Mouse (Mus musculus): ENCODE data around the gene Plekha6.

Plekha6 gene

DNA sequence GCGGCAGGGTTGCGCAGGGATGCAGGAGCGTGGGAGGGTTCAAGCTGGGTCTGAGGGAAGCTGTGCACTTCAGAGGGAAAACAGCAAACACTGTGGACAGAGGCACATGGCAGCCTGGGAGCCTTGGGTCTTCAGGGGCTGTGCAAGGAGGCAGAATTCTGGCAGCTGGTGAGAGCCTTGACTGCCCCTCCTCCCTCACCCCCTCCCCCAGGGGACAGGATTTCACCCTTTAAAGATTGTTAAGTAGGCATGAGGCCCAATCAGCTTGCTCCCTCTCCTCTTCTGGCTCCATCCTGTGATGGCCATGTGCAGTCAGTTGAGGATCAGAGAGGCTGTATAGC lies 51.3 kb downstream of the Plekha6 start:
- no peak for DNase-seq

- peak; percentile 45 to 59 for DNase-seq
Observed at GRCm38 (mm10) chr1:133215753-133216152, 51.7 kb downstream of the Plekha6 start.

GRCm38 (mm10) chr1:133217031-133217430 lies 53.0 kb downstream of the Plekha6 start:
- no peak for DNase-seq

DNA sequence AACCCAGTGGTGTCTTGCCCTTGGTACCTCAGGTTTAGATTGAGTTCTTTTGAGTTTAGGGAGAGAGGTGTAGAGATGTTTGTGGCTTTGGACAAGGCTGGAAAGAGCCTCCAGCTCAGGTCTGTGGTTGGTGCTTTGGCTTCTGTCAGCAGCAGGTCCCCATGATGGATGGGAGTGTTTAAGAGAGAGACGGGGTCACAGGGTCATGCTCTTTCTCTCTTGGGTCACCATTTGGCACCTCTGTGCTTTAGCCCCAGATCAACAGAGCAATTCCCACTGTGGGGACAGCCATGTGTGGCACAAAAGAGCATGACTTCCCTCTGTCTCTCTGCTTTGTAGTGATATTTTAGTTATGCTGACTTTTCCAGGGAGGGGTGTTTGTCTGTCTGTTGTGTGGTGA lies 55.1 kb downstream of the Plekha6 start:
- no peak for DNase-seq

- DNase-seq, result no peak
Observed at GRCm38 (mm10) chr1:133221459-133221858, 57.4 kb downstream of the Plekha6 start.

- peak; percentile 48 to 60 for DNase-seq
Observed at GRCm38 (mm10) chr1:133222445-133222995, 58.5 kb downstream of the Plekha6 start.

DNA sequence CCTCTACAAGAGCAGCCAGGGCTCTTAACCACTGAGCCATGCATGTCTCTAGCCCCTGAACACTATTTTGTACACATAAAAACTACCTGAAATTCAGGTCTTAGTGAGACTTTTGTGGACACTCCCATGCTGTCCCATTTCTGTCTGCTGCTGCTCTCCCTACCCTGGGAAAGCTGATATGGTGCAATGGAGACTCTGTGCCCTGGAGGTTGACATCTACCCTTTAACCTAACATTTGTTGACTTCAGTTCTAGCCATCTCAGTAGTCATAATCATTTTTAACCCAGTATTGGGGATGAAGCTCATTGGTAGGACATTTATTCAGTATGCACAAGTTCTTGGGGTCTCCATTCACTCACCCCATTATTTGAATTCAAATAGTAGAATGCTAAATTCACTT lies 60.7 kb downstream of the Plekha6 start:
- DNase-seq, result no peak

- DNase-seq, result no peak
Observed at GRCm38 (mm10) chr1:133225137-133225536, 61.1 kb downstream of the Plekha6 start.

DNA sequence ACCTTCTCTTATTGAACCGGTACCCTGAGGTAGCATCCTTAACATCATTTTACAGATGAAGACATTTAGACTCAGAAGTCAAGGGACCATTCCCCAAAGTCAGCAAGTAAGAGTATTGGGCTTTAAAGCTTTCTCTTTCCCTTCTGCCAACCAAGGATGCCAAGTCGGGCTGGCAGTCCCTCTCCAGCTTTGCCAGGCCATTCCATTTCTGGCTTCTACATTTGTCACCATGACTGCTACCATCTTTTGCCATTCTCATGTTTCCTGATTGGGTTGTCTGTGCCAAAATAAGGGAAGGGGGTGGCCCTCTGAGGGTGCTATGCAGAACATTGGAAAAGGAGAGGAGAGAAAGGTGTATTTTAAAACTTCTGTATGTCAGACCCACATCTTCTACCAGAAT lies 61.6 kb downstream of the Plekha6 start:
- DNase-seq, result no peak

GRCm38 (mm10) chr1:133225963-133226660 lies 62.1 kb downstream of the Plekha6 start:
- peak; percentile 78 to 80 for DNase-seq

DNA sequence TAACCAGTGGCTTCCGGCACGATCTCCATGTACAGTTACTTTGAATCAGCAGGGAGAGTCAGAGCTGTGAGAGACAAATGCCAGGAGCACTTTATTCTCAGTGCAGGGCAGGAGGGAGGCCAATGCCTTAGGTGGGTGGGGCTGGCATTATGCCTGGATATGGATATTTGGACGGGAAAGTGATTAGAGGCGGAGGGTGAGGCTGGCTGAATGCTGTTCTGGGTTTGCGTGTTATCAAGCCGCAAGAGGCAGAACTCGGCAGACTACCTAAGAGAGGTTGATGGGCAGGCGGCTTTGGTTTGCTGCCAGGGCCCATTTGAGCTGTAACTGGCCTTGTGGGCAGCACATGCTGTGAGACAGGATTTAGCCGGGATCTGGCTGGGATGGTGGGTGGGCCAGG lies 62.9 kb downstream of the Plekha6 start:
- peak; percentile 75 to 77 for DNase-seq

DNA sequence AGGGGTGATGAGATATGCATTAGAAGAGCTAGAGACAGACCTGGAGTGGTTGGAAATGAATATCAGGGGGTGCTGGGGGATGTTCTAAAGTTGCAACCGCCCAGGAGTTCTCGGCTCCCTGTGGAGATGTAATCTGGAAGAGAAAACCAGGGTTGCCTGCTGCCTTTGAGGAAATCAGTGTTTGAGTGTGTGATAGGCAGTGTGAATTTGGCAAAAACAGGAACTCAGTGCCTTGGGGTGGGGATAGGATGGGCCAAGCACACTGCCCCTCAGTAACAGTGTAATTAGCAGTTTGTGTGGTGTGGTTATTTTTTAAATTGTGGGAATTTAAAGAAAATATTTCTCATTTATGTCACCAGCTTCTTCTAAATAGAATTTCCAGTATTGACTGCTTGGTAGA lies 63.4 kb downstream of the Plekha6 start:
- DNase-seq, result no peak

GRCm38 (mm10) chr1:133228809-133229487 lies 64.9 kb downstream of the Plekha6 start:
- peak; percentile 67 to 69 for DNase-seq

DNA sequence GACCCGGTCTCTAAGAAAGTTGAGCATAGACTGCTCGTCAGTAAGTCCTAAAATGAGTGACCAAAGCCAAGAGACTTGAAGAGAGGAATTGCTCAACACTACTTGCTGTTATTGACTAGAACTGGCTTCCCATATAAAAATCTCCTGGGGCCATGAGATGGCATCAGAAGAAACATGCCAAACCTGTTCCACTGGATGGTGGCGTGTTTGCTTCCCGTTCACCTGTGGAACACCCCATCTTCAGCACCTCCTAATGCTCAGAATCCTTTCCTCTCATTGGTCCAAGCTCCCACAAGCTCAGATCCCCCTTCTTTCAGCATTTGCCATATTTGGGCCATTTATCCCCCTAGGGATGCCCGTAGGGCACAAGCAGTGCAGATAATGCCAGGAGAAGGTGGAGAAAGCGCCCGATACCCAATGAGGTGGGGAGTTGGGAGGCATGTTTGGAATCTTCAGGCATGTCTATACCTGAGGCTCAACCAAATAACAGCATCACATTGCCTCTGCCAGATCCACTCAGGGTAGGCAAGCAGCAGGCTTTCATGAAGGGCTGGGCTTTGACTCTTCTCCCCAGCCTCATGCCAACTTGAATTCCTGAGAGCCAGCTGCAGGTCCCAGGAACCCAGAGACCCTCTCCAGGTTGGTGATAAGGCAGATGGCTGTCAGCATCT lies 67.6 kb downstream of the Plekha6 start:
- DNase-seq, result no peak

GRCm38 (mm10) chr1:133235909-133236308 lies 71.9 kb downstream of the Plekha6 start:
- DNase-seq, result peak; percentile 86 to 89

GRCm38 (mm10) chr1:133236693-133237440 lies 72.9 kb downstream of the Plekha6 start:
- peak; percentile 84 to 91 for DNase-seq

- peak; percentile 66 to 74 for DNase-seq
Observed at GRCm38 (mm10) chr1:133237670-133238069, 73.7 kb downstream of the Plekha6 start.

DNA sequence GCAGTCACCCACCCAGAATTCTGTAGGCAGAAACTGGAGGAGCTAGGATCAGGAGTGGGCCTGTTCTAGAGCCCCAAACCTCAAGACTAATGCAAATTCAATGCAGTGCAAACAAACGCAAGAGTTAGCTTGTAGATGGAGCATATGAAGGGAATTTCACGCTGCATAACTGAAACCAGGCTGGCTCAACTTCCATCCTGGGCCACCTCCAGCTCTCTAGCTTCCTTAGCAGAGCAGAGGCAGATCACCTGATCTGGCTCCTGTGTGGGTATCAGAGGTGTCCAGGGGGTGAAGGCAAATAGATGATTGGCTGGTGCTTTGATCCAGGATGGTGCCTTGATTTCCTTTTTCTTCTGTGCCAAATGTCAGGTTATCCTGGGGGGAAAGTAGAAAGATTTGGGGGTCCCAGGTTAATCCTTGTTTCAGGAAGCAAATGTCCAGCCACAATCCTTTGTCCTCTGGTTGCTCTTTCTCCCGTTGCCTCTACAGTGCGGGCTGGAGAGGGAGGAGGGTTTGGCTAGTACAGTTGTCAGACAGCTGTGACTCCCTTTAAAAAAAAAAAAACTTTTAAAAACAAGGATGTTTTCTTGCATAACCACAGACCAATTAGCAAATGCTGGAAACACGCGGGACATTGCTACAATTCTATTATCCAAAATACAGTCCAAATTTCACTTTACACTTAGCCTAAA lies 75.3 kb downstream of the Plekha6 start:
- no peak for DNase-seq

GRCm38 (mm10) chr1:133239813-133240160 lies 75.8 kb downstream of the Plekha6 start:
- DNase-seq, result no peak

DNA sequence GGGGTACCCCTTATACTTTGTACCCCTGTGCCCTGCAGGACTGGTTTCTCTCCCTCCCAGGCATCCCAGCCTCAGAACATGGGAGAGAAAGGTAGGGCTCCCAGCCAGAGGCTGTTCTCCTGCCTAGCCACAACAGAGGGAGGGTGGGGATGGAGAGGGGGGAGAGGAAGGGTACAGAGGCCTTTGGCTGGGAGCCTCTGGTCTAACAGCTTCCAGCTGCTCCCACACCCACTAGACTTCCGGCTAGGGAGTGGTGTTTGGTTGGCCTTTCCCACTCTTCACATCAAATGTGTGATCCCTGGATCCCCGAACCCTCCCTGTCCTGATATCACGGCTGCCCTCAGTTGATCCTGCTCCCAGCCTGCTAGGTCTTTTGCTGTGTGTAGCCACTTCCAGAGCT lies 76.9 kb downstream of the Plekha6 start:
- DNase-seq, result peak; percentile 63 to 69

- no peak for DNase-seq
Observed at GRCm38 (mm10) chr1:133244668-133245067, 80.7 kb downstream of the Plekha6 start.
